Mouse (Mus musculus) limb, embryonic 12.5 days (tissue): ENCODE results near the gene Tab1. TPM values are rescaled to one million over a fixed set of nuclear protein-coding genes. Genes with fewer than 3 reads are reported as not detected.

ENCODE experiments used
- ATAC-seq: fragments of 200-750 bp; cut with Nextera tagmentation; 2 replicates; pipeline ENCODE4 v1.8.0; 2017; ENCODE audit warnings: low read depth, moderate TSS enrichment; ENCODE audit not compliant: insufficient number of reproducible peaks, insufficient read depth, low FRiP score, low TSS enrichment
- H3K27ac ChIP-seq: fragments of 300-500 bp; sonication (generic); 2 replicates; pipeline ENCODE4 v1.5.1; 2016; ENCODE audit warnings: mild to moderate bottlenecking, moderate library complexity
- H3K27me3 ChIP-seq: fragments of 300-500 bp; sonication (generic); 2 replicates; pipeline ENCODE4 v1.6.1; 2016; ENCODE audit warnings: mild to moderate bottlenecking, moderate library complexity
- H3K36me3 ChIP-seq: fragments of 300-500 bp; sonication (generic); 2 replicates; pipeline ENCODE4 v1.6.1; 2016; ENCODE audit warnings: mild to moderate bottlenecking, moderate library complexity
- H3K4me1 ChIP-seq: fragments of 300-500 bp; sonication (generic); replicated peaks from 2 replicates; pipeline ENCODE4 v1.6.1; 2016
- H3K4me2 ChIP-seq: fragments of 300-500 bp; sonication (generic); 2 replicates; pipeline ENCODE4 v1.6.1; 2016; ENCODE audit warnings: mild to moderate bottlenecking, moderate library complexity
- H3K4me3 ChIP-seq: fragments of 300-500 bp; sonication (generic); replicated peaks from 2 replicates; pipeline ENCODE4 v1.5.1; 2016; ENCODE audit warnings: mild to moderate bottlenecking
- H3K9ac ChIP-seq: fragments of 300-500 bp; sonication (generic); replicated peaks from 2 replicates; pipeline ENCODE4 v1.6.1; 2016; ENCODE audit warnings: mild to moderate bottlenecking, moderate library complexity
- H3K9me3 ChIP-seq: fragments of 300-500 bp; sonication (generic); 2 replicates; pipeline ENCODE4 v1.6.1; 2016; ENCODE audit warnings: mild to moderate bottlenecking, moderate library complexity
- WGBS: fragments of 180-500 bp; shearing (Covaris S2); methylation state at CpG from one replicate; pipeline ENCODE4 v1.1.7; 2016; 5-methylcytosine and 5-hydroxymethylcytosine counted together
- polyA plus RNA-seq: library from polyadenylated mRNA; unstranded; fragments of >200 nt; fragmentation: Nextera tagmentation; extraction: Ambion mirVana; gene quantifications from 2 replicates; pipeline ENCODE4 v1.2.1, GENCODE M21; 2016

Tab1 gene
- polyA plus RNA-seq, 1 experiment from 2014 or later = 49.2 TPM

DNA sequence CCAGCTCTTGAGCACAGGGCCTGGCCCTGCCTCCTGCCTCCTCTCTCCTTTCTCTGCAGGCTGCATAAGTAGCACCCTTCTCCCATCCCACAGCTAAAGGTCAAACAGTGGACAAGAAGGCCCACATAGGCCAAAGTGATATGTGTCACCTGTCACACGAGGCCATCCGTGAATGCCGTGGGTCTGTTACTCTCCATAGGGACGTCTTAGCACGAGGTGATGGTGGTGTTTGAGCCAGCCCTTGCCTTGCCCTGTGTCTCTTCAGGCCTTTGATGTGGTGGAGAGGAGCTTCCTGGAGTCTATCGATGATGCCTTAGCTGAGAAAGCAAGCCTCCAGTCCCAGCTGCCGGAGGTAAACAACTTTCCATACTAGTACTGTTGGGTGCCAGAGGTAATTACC is 16.6 kb downstream of the Tab1 start:
- WGBS = 93% methylated on average over 7 of the region's 7 CpGs
- H3K9ac ChIP-seq = no peak overlapping the region
- H3K36me3 ChIP-seq = peaks cover 75% of the 10 kb centered on the region
- H3K9me3 ChIP-seq = no peaks in the 10 kb centered on the region
- H3K4me3 ChIP-seq = no peak overlapping the region
- no peaks in the 10 kb centered on the region for H3K27me3 ChIP-seq
- H3K27ac ChIP-seq = no peak overlapping the region
- ATAC-seq = no peak
- H3K4me2 ChIP-seq = no peak overlapping the region
- H3K4me1 ChIP-seq = peaks cover 15% of the 10 kb centered on the region

DNA sequence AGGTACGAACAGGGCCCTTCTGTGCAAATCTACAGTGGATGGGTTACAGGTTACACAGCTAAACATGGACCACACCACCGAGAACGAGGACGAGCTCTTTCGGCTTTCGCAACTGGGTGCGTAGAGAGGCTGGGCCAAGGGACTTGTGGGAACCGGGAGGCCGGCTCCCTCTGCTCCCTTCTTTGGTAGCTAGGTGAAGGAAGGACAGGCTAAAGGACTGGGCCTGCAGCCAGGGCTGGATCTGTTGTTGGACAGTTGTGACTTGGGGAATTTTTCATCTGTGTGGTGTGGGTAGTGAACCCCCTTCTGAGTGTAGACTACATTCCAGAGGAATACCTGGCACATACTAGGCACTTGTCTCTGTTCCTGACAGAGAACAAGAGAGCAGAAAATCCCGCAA is 19.7 kb downstream of the Tab1 start:
- Histone ChIP-seq H3K36me3 (peaks cover 96% of the 10 kb centered on the region), H3K27ac (no peak overlapping the region)

DNA sequence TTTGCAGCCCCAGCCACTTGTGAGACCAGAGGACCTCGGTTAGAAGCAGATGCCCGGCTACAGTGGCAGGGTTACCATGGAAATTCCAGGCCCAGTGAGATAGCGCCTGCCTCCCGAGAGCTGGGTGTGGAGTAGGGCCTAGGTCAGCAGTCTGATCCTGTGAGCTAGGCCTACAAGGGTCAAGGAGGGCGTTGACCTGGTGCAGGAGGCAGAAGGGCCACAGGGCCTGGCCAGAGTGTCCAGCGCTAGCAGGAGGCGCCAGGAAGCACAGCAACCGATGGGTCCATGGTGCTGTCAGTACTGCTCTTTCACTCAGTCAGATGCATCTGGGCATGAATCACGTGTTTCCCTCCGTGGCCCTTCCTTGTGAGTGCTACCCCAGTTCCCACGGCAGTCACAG is 20.8 kb downstream of the Tab1 start:
- no peaks in the 10 kb centered on the region for H3K9me3 ChIP-seq
- WGBS = 89% methylated on average over 11 of the region's 11 CpGs
- no peak overlapping the region for H3K9ac ChIP-seq
- no peak overlapping the region for H3K4me2 ChIP-seq
- peaks cover 99% of the 10 kb centered on the region for H3K36me3 ChIP-seq
- no peak for ATAC-seq
- H3K4me3 ChIP-seq = no peak overlapping the region
- no peak overlapping the region for H3K27ac ChIP-seq
- peaks cover 8% of the 10 kb centered on the region for H3K4me1 ChIP-seq
- H3K27me3 ChIP-seq = no peaks in the 10 kb centered on the region

More for the DNA sequence above, 19.7 kb downstream of the Tab1 start:
- no peak overlapping the region for H3K4me2 ChIP-seq
- H3K4me1 ChIP-seq = peaks cover 3% of the 10 kb centered on the region
- H3K4me3 ChIP-seq = no peak overlapping the region
- no peaks in the 10 kb centered on the region for H3K27me3 ChIP-seq
- WGBS = 89% methylated on average over 10 of the region's 10 CpGs
- H3K9ac ChIP-seq = no peak overlapping the region
- no peaks in the 10 kb centered on the region for H3K9me3 ChIP-seq
- ATAC-seq = no peak

DNA sequence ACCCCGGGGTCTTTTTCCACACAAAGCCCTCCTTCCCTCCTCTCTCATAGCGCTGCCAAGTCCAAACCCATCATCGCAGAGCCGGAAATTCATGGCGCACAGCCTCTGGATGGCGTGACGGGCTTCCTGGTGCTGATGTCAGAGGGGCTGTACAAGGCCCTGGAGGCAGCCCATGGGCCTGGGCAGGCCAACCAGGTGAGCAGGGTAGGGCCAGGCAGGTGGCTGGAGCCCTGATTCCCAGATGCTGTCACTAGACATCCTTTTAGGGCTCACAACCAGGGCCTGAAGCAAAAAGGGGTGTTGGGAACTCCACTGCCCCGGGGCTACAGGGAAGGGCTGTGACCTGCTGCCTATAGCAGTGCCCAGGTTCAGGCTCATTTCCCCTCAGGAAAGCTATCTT is 22.8 kb downstream of the Tab1 start:
- no peak overlapping the region for H3K27ac ChIP-seq
- no peak for ATAC-seq
- no peaks in the 10 kb centered on the region for H3K27me3 ChIP-seq
- H3K4me2 ChIP-seq = no peak overlapping the region
- peaks cover 22% of the 10 kb centered on the region for H3K4me1 ChIP-seq
- peaks cover 99% of the 10 kb centered on the region for H3K36me3 ChIP-seq
- no peak overlapping the region for H3K4me3 ChIP-seq
- no peak overlapping the region for H3K9ac ChIP-seq
- H3K9me3 ChIP-seq = no peaks in the 10 kb centered on the region
- 94% methylated on average over 8 of the region's 8 CpGs for WGBS

DNA sequence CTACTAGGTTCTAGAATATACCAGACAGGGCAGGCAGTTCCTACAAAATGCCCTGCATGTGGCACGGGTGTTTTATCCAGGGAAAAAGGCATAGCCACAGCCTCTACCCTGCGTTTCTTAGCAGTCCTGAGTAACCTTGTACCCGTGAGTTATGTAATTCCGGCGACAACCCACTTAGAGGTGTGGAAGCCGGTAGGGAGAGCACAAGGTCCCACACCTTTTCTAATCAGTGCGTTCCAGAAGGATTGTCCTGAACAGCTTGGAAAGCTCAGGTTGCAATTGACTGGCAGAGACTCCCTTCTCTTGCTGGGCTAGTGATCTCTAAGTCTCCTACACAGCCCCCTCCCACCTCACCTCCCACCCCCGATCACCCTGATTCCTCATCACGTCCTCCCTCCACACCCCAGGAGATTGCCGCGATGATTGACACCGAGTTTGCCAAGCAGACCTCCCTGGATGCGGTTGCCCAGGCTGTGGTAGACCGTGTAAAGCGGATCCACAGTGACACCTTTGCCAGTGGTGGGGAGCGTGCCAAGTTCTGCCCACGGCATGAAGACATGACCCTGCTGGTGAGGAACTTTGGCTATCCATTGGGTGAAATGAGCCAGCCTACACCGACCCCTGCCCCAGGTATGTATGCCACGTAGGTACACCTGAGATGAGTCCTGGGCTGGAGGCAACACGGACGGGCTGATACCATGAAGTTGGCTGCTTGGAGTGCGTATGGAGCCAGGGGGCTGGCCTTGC is 24.4 kb downstream of the Tab1 start:
- Histone ChIP-seq H3K9ac (no peak overlapping the region), H3K36me3 (peaks cover 100% of the 10 kb centered on the region), H3K4me1 (peaks cover 22% of the 10 kb centered on the region), H3K9me3 (no peaks in the 10 kb centered on the region), H3K27me3 (no peaks in the 10 kb centered on the region), H3K4me2 (no peak overlapping the region), H3K4me3 (no peak overlapping the region), H3K27ac (no peak overlapping the region)
- 92% methylated on average over 22 of the region's 22 CpGs for WGBS
- no peak for ATAC-seq

DNA sequence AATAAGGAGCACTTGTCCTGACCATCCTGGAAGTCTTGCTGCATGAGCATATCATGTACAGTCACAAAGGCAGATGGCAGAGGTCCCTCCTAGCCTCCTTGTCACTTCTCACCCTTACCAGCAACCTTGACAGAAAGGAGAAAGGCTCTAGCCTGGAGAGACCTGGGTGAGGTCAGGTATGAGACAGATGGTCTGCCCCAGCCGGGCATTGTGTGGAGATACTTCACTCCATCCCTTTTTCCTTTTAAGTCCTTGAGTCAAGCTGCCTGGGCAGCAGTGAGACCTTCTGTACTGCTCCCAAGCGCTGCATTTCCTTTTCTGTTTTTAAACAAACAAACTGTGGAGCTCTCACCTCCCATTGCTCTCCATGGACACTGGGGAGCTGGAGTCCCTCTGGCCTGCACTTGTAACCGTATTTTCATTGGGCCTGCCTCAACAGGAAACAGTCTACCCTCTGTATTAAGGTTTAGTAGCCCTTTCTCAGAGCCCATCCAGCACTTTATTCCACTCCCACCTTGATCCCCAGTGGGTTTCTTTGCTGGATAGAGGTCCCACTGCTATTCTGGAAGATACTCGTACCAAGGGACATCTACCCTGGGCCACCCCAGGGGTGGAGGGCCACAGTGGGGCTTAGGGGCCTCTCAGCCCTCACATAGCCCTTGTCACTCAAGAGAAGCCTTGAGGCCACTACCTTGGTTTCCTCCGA is 25.2 kb downstream of the Tab1 start:
- Histone ChIP-seq H3K9me3 (no peaks in the 10 kb centered on the region), H3K27me3 (no peaks in the 10 kb centered on the region), H3K4me1 (peaks cover 22% of the 10 kb centered on the region), H3K4me3 (no peak overlapping the region), H3K36me3 (peaks cover 100% of the 10 kb centered on the region), H3K9ac (no peak overlapping the region), H3K4me2 (no peak overlapping the region), H3K27ac (peak overlapping the region; percentile 68)
- WGBS = 61% methylated on average over 5 of the region's 5 CpGs
- ATAC-seq = no peak

DNA sequence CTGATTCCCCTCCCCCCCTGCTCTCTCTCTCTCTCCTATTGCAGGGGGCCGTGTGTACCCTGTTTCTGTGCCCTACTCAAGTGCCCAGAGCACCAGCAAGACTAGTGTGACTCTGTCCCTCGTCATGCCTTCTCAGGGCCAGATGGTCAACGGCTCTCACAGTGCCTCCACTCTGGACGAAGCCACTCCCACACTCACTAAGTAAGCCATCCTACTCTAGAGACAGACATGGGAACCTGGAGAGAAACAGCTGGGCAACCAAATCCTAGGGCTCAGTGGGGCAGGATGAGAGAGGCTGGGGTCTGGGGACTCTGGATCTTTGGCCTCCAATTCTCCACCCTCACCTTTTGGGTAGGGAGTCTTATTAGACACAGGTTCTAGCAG is 25.8 kb downstream of the Tab1 start:
- peaks cover 22% of the 10 kb centered on the region for H3K4me1 ChIP-seq
- H3K27me3 ChIP-seq = no peaks in the 10 kb centered on the region
- no peak overlapping the region for H3K4me3 ChIP-seq
- 48% methylated on average over 4 of the region's 4 CpGs for whole genome bisulfite sequencing
- no peaks in the 10 kb centered on the region for H3K9me3 ChIP-seq
- peak overlapping the region; percentile 68 for H3K27ac ChIP-seq
- ATAC-seq = no peak
- H3K9ac ChIP-seq = no peak overlapping the region; the same call in 1 of the 2 replicates
- peaks cover 100% of the 10 kb centered on the region for H3K36me3 ChIP-seq
- no peak overlapping the region for H3K4me2 ChIP-seq

DNA sequence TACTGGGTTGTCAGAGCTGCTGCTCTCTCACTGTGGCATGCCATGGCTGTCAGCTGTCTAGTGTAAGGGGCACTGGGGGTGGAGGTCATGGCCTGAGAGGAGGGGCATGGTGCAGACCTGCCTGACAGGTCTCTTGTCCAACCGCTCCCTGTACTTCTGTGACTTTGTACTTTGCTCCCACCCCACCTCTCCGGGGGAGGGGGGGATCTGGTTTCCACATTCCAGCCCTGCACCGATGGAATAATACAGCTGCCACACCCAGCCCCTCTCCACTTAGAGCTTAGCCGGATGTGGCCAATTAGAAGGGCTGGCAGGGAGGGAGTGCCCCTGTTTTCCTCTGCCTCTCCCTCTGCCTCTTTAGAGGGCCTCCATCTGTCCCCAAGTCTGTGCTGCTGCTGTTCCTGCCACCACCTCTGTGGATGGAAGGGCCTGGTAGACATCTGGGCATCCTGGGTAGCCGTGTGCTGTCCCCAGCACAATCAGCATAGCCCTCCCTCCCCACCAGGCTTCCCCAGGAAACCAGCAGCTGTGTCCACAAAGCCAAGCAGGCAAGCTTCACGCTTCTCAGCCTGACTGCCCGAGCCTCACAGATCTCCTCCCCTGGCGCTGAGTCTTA is 26.5 kb downstream of the Tab1 start:
- H3K27me3 ChIP-seq = no peaks in the 10 kb centered on the region
- peaks cover 22% of the 10 kb centered on the region for H3K4me1 ChIP-seq
- peak; percentile 41; the same call in 1 of the 2 replicates for ATAC-seq
- 31% methylated on average over 8 of the region's 8 CpGs for WGBS
- peak overlapping the region; percentile 81 for H3K27ac ChIP-seq
- no peak overlapping the region for H3K4me3 ChIP-seq
- H3K9me3 ChIP-seq = no peaks in the 10 kb centered on the region
- H3K36me3 ChIP-seq = peaks cover 99% of the 10 kb centered on the region
- no peak overlapping the region; the same call in none of the 2 replicates for H3K9ac ChIP-seq
- H3K4me2 ChIP-seq = peak overlapping the region; percentile 2; the same call in 1 of the 2 replicates

DNA sequence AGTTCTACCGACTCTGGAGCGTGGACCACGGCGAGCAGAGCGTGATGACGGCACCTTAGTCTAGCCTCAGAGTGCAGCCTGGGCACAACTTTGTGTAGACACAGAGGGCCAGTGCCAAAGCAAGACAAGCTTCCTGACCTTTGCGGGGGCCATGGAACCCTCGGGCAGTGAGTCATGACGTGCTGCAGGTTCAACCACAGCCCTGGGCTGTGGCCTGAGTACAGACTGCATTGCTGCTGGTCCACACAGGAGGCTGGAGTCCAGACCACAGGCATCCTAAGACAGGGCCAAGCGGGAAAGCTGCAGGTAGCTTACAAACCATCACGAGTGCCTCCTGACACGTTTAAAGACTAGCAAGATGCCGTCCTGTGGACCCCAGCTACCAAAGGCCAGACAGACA is 27.3 kb downstream of the Tab1 start:
- Histone ChIP-seq H3K27me3 (no peaks in the 10 kb centered on the region), H3K9ac (no peak overlapping the region)
- ATAC-seq = no peak

DNA sequence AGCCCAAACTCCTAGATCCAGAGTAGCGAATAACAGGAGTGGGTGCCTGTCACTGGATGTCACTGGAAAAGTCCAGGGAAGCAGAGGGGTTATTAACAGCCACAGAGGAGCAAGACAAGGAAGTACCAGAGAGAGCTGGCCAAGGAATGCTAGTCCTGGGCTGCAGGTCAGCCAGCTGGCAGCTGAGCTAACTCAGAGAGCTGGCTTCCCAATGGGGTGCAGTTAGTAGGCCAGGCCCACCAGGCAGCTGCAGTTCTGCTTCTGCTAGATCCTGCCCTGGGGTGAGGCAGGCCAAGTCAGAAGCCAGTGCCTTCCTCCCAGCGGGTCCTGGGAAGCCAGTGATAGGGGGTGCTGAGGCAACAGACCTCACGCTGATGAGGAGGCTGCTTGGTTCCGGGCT is 27.8 kb downstream of the Tab1 start:
- H3K4me2 ChIP-seq = no peak overlapping the region
- H3K36me3 ChIP-seq = peaks cover 86% of the 10 kb centered on the region
- no peak overlapping the region for H3K4me3 ChIP-seq
- 85% methylated on average over 4 of the region's 4 CpGs for WGBS
- peaks cover 22% of the 10 kb centered on the region for H3K4me1 ChIP-seq
- ATAC-seq = no peak
- no peaks in the 10 kb centered on the region for H3K9me3 ChIP-seq
- H3K9ac ChIP-seq = no peak overlapping the region
- no peak overlapping the region for H3K27ac ChIP-seq
- H3K27me3 ChIP-seq = no peaks in the 10 kb centered on the region

More for the DNA sequence above, 27.3 kb downstream of the Tab1 start:
- H3K4me3 ChIP-seq = no peak overlapping the region
- H3K9me3 ChIP-seq = no peaks in the 10 kb centered on the region
- no peak overlapping the region for H3K4me2 ChIP-seq
- H3K4me1 ChIP-seq = peaks cover 22% of the 10 kb centered on the region
- H3K36me3 ChIP-seq = peaks cover 91% of the 10 kb centered on the region
- WGBS = 87% methylated on average over 13 of the region's 13 CpGs
- peak overlapping the region; percentile 81 for H3K27ac ChIP-seq

DNA sequence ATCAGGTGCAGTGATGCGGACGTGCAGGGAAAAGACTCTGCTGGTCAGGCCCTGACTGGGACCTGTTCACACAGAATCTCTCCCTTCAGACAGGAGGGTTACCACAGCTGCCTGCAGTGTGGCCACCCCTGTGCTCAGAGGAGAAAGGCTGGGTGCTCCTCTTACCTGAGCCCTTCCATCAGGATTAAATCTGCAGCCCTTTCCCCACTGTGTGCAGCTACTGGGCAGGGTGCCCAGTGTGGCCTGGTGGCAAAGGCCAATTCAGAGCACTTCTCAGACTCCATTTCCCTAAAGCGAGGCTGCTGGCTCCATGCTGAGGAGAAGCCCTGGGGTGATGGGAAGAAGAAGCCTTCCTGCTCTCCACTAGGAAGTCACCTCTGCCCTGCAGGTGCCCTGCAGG is 28.3 kb downstream of the Tab1 start:
- peaks cover 22% of the 10 kb centered on the region for H3K4me1 ChIP-seq

More for the DNA sequence above, 28.3 kb downstream of the Tab1 start:
- Histone ChIP-seq H3K27me3 (no peaks in the 10 kb centered on the region), H3K9ac (no peak overlapping the region), H3K27ac (no peak overlapping the region), H3K4me3 (no peak overlapping the region), H3K36me3 (peaks cover 81% of the 10 kb centered on the region), H3K9me3 (no peaks in the 10 kb centered on the region), H3K4me2 (no peak overlapping the region)
- no peak for ATAC-seq
- 95% methylated on average over 3 of the region's 3 CpGs for whole genome bisulfite sequencing
